Mouse (Mus musculus): ENCODE measurements at regions not wholly inside any gene's neighbourhood (a gene's known extent, or its start where the extent isn't known, plus 50 kb on each side); places are given as distances from the start of the nearest gene placed in this dataset.
"Not testable (repeated sequence)": the region's sequence is repeated elsewhere in the genome, so short reads cannot be mapped to it uniquely, and the experiment has no call there.

- no peak for ATAC-seq (replicated peaks; ENCODE audit: poor library complexity)
Observed at GRCm38 (mm10) chr12:15584721-15585120, 232.0 kb downstream of the Trib2 start.

DNA sequence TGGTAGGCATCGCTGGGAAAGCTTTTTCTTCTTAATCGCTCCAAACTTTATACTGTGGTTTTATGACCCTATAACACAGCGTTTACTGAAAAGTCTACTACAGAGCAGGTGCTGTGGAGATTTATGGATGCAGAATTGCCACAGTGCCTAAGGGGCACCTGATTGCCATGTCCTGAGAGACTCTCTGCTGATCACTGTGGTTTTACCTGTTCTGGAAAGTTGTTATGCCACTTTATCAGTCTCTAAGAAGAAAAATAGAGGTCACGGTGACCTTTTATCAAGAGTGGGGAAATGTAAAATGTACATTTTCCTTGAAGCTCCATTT is 250.0 kb downstream of the Trib2 start:
- ATAC-seq (replicated peaks; ENCODE audit: poor library complexity) = no peak

DNA sequence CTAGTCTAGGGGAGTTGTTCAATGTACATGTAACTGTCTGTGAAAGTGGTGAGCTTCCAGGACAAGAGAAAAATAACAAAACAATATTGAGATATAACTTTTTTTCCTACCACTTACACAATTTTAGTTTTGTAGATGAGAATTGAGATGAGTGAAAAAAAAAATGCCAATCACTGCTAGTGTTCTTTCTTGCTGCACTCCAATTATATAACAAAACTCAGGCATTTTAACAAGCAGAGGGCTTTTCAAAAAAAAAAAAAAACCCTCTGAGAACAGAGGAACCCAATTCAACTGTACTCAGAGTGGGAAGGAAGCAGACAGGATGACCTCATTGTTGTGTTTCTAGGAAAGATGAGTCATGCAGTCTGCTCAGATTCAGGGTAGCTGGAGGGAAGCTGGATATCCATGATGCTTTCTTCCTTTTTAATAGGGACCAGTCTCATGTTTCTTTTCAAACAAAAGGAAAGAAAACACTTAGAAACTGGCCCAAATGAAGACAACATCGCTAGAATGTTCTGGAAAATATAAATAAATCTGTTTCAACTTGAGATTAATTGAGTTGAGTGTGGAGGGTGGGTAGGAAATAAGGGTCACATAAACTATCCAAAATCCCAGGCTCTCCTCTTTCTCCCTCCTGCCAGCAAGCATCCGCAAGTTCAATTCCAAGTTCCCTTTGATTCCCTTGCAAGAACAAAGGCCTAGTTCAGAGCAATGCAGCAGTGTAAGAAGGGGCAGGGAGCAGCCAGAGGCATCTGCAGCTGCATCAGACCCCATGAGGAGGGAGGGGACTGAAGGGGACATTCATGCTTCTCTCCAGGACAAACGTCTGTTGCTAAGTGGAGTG is 250.6 kb downstream of the Trib2 start:
- ATAC-seq (replicated peaks; ENCODE audit: poor library complexity) = no peak

GRCm38 (mm10) chr12:15562826-15563225 is 253.9 kb downstream of the Trib2 start:
- ATAC-seq (replicated peaks; ENCODE audit: poor library complexity) = no peak

DNA sequence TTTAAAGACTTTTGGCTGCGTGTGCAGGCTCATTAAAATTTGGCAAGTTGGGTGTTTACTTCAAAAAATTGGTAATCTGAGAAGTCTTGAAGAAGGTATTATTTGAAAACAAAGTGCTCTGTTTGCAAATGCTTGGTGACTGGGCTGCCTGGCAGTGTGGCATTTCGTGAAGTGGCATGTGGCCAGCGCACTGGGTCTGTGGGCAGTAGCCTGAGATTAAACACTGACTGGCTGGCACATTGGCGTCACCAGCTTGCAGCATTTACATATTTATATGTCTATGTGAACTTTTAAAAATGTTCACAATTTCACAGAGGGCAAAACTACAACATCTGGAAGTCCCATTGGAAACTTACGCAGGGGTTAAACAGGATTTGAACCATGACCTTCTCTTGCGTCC is 261.3 kb downstream of the Trib2 start:
- no peak for ATAC-seq (replicated peaks; ENCODE audit: poor library complexity)

DNA sequence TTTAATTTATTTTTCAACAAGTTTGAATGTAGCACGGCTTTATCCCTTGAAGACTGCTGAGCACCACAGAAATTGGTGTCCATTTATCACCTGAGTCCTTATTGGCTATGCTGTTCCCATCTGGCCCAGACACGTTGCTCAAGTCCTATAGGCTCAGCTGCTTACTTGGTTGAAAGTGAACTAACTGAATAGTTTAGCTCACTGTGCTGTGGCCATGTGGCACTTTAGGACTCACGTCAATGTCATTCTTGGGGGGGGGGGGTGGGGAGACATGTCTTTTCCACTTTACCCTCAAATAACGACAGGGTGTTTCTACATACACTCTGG is 263.1 kb downstream of the Trib2 start:
- no peak for ATAC-seq (replicated peaks; ENCODE audit: poor library complexity)

DNA sequence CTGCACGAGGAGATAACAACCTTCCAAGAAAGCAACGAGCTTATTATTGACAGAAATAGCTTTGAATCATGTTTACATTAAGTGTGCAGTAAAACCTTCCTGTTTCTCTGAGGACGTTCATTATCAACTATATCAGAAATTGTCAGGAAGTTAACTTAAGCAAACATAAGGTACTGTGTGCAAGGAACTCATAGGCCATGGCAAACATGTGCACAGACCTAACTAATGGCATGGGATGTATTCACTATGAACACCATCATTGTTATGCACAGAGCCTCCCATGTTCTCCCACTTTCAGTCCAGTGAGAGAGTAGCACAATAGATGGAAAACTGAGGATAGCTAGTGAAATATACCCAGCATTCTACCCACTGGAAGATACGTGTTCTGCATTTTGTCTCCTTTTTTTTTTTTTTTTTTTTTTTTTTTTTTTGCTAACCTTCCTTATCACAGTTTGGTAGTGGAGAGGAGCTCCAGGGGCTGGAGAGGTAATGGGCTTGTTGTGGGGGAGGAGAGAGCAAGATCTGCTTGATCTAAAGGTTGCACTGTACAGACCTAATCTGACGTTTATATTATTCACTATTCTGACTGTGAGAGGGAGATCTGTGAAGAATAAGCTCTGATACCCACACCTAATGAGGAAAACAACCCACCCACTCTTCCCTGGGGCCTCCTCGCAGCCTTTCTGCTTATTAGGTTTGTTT is 263.6 kb downstream of the Trib2 start:
- no peak for ATAC-seq (replicated peaks; ENCODE audit: poor library complexity)

- ATAC-seq (replicated peaks; ENCODE audit: poor library complexity) = no peak
Observed at GRCm38 (mm10) chr12:15552210-15552609, 264.5 kb downstream of the Trib2 start.

- no peak for ATAC-seq (replicated peaks; ENCODE audit: poor library complexity)
Observed at GRCm38 (mm10) chr12:15551281-15551900, 265.3 kb downstream of the Trib2 start.

DNA sequence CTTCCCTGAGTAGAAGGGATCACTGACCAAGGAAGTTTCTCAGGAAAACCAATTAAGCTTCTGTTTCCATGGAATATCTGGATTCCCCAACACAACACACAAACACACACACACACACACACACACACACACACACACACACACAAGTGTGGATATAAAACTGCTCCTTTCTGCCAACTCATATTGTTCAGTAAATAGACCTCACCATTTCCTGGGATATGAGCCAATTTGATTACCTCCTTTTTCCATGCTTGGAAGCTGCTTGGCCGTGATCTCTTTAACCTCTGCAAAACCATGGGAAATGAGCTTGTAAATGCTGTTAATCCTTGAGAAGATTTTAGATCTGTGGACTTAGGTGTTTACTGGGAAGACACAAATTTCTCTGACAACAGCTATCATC is 272.4 kb downstream of the Trib2 start:
- no peak for ATAC-seq (replicated peaks; ENCODE audit: poor library complexity)

GRCm38 (mm10) chr12:15542486-15542885 is 274.2 kb downstream of the Trib2 start:
- ATAC-seq (replicated peaks; ENCODE audit: poor library complexity) = no peak

DNA sequence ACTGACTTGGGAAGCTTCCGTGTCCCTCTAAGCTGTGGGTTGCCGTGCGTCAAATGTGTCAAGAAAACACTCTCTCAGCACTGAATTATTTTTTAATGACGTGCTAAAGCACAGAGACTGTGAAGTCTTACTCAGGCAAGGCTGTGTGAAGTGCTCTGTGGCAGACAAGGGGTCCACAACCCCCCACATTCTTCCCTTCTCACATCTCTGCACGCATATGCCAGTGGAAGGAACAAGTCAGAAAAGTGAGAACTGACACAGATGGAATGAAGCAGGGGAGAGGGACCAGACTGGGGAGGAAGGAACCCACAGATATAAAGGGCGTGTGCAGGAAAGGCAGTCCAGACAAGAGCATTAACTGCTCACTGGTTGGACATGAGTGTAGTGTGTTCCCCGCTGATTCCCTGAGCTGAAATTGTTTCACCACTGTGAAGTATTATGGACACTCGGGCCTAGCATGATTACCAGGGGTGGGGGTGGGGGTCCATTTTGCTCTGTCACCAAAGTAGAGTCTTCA is 279.8 kb downstream of the Trib2 start:
- no peak for ATAC-seq (replicated peaks; ENCODE audit: poor library complexity)

DNA sequence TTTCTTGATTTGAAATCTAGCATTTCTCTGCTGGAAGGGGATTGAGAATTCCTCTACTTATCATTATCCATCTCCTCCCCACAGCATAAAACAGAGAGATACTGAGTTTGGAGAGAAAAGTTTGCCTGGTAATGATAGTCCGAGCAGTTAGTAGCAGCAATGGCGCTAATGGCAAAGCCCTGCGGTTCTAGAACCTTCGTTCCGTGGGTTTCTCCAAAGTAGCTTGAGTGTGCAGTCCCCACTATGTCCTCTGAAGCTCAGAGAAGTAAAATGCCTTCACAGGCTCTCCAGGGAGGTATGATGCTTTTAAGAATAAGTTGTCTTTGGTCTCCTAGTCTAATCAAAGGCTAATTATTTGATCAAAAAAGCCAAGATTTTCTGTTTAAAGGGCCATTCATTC is 280.5 kb downstream of the Trib2 start:
- no peak for ATAC-seq (replicated peaks; ENCODE audit: poor library complexity)

DNA sequence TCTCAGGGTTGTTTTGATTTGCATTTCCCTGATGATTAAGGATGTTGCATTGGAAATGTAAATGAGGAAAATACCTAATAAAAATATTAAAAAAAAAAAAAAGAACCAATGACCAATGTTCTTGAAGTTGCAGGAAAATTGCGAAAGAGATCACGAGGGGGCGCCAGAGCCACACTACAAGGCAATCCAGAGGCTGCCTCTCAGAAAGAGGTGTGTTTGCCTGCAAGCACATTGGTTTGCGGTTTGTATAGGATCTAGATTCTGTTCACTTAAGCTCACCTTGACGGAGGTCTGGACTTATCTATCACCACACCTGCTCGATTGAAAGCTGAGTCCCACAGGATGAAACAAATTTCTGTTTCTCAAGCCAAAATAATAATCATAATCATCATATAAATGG is 280.9 kb downstream of the Trib2 start:
- peak; percentile 91 for ATAC-seq (replicated peaks; ENCODE audit: poor library complexity)

- peak; percentile 60 for ATAC-seq (replicated peaks; ENCODE audit: poor library complexity)
Observed at GRCm38 (mm10) chr12:15520783-15521407, 295.8 kb downstream of the Trib2 start.

DNA sequence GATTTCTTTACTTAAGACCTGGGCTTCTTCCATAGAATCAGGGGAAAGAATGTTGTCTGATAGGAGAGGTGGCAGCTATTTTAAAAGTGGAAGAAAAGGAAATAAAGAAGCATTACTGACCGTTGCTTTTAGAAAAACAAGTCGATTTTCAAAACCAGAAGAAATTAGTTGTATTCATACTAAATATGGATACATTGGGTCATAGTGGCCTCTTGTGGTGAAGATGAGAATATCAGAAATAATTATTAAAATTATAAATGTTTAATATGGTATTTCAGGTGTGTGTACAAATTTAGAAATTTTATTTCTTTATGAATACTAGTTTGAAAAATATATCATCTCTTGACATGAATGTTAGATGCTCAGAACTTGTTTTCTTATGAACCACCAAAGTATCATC is 304.7 kb downstream of the Trib2 start:
- no peak for ATAC-seq (replicated peaks; ENCODE audit: poor library complexity)

DNA sequence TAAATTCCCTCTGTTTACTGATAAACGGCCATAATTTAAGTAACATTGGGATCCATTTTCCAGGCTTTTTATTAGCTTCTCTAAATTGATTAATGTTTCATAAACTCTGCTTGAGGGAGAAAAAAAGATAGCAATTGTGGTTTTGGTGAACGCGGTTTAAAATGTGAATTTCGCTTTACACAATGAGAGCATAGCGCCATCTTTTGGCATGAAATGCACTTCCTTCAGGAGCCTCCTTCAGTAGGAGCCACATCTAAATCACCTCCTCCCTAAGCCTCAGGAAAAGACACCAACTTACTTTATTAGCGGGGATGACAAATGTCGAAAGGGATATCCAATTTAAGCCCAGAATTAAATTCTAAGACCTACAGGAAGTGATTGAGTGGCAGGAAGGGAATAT is 309.1 kb downstream of the Trib2 start:
- no peak for ATAC-seq (replicated peaks; ENCODE audit: poor library complexity)

GRCm38 (mm10) chr12:15493640-15494039 is 323.1 kb downstream of the Trib2 start:
- ATAC-seq (replicated peaks; ENCODE audit: poor library complexity) = no peak

DNA sequence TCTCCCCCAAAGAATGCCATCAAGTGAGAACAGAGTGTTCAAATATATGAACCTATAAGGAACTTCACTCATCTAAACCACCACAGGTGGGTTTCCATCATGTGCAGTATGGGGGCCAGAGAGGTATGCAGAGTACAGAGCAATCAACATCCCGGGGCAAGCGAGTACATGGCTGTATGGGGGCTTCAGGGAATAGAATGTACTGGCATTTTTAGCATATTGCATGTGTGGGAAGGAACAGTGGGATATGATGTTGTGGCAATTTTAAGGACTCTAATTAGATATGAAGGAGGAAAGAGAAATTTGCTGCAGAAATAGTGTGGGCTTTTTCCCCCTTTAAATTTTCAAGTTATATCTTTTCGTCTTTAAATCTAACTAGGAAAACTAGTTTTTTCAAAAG is 344.0 kb downstream of the Trib2 start:
- ATAC-seq (replicated peaks; ENCODE audit: poor library complexity) = no peak

GRCm38 (mm10) chr12:15459429-15459828 is 357.3 kb downstream of the Trib2 start:
- no peak for ATAC-seq (replicated peaks; ENCODE audit: poor library complexity)

- ATAC-seq (replicated peaks; ENCODE audit: poor library complexity) = not testable (repeated sequence)
Observed at GRCm38 (mm10) chr12:15456369-15456768, 360.4 kb downstream of the Trib2 start.

DNA sequence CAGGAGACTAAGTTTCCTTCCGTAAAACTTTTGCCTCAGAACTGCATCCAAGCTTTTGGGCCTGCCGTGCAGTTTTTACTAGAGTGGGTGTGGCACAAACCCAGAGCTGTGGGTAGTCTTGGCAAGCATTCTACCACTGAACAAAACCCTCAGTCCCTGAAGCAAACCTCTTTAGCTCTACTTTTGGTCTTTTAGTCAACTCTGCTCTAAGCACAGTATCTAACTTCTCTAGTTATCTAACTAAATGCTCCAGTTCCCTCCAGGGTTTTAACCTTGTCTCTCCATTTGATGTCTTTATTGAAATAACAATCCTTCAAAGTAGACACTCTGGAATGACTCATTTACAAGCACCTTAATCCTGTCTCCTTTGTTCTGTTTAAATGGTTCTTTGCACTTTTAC is 361.0 kb downstream of the Trib2 start:
- no peak for ATAC-seq (replicated peaks; ENCODE audit: poor library complexity)

Measured in megakaryocyte progenitor cell, adult 5-6 weeks (primary cell).